24 mouse cellular contexts compared by ENCODE assay signal in genomic region chr6:77929375-77929774, GRCm38 (mm10). TPM values are rescaled to one million over a fixed set of nuclear protein-coding genes. Genes with fewer than 3 reads are reported as not detected.
DNase-seq lines count a peak whose midpoint lies in the region; TF ChIP-seq lines count a peak whose summit lies in the region.
"Had no signal": no experiment of that assay in that cellular context is flagged by ENCODE, and none has a peak within 500 bp of the region (broad histone marks: within the 10 kb centered on the region; RNA-seq: fewer than 3 reads in every experiment).

No protein-coding gene starts in this region.

- H3K27ac ChIP-seq in left cerebral cortex, adult 2 months, result no peak overlapping the region
- H3K27ac ChIP-seq: embryonic facial prominence, embryonic 13.5 days; embryonic facial prominence, embryonic 15.5 days; forebrain, embryonic 10.5 days; forebrain, embryonic 12.5 days had no signal

- H3K4me3 ChIP-seq in left cerebral cortex, adult 2 months, result no peak overlapping the region
- H3K4me3 ChIP-seq: embryonic facial prominence, embryonic 13.5 days; embryonic facial prominence, embryonic 15.5 days; erythroblast, embryonic 14.5 days; forebrain, embryonic 10.5 days; forebrain, embryonic 12.5 days had no signal

- intact Hi-C loops in left cerebral cortex, adult 2 months (cut with DNase I), result loop anchor here (5.0 kb wide), 1 partner anchor 57 kb away; no protein-coding TSS in a partner anchor

- peak; percentile 18 to 26 for DNase-seq in frontal cortex, adult 2 months (ENCODE audit: extremely low spot score in 1 of 2, low spot score in 1 of 2)
- no peak for DNase-seq in frontal cortex, postnatal 25 days (ENCODE audit: low spot score in 2 of 2)
- peak; percentile 8 for DNase-seq in left cerebral cortex, adult 11 months (ENCODE audit: low spot score)
- no peak for DNase-seq in left cerebral cortex, adult 2 months (ENCODE audit: extremely low spot score in 1 of 2, low spot score in 2 of 2)
- peak; percentile 63 for DNase-seq in brain, adult 2 months (ENCODE audit: low read depth, low spot score)
- peak; percentile 42 for DNase-seq in telencephalon, adult 2 months (ENCODE audit: low read depth, low spot score)
- DNase-seq in cerebellum, adult 11-12 months, result no peak
- DNase-seq: adrenal gland, adult 2 months; adrenal gland, postnatal 10 days; adrenal gland, postnatal 25 days; cerebellum, adult 18-20 months; cerebellum, adult 8-10 months; cerebellum, adult 9-11 months; cerebellum, postnatal 14 days; cerebellum, postnatal 36 days; embryo, embryonic 11 days had no signal

- TF ChIP-seq CTCF in left cerebral cortex, adult 2 months (IDR thresholded peaks at IDR 0.05), result no peak

RNA-seq across cellular contexts. Expression of gene Ctnna2, which starts 50.1 kb away (rescaled TPM):
- polyA plus RNA-seq in frontal cortex, adult 2 months (2012; rRNA removed), result 75.4 and 75.6 TPM in 2 replicates
- total RNA-seq in left cerebral cortex, adult 2 months (2021), result 100 to 1,000 TPM; 112 to 114 TPM
- total RNA-seq: common myeloid progenitor, adult 5-6 weeks; MEL had no signal
- polyA plus RNA-seq: C2C12; erythroblast, embryonic 14.5 days had no signal

Comparison
In these comparisons a context has a peak if more than half of its experiments do, and no peak if none do; other contexts are left out.
1. DNase-seq: peak in frontal cortex, adult 2 months (2 of 2), left cerebral cortex, adult 11 months (single experiment), brain, adult 2 months (single experiment) and telencephalon, adult 2 months (single experiment); none in frontal cortex, postnatal 25 days (0 of 2), left cerebral cortex, adult 2 months (0 of 2) and cerebellum, adult 11-12 months (single experiment).